Mouse (Mus musculus) E14TG2a.4 (cell line): Measurements from ENCODE around the gene Gstm5.

ENCODE experiments used
- CTCF ChIP-seq: conservative IDR thresholded peaks from 2 replicates; pipeline ENCODE4 v1.5.1; 2014; ENCODE audit warnings: low read length
- POU5F1 ChIP-seq: IDR thresholded peaks from 2 replicates; pipeline ENCODE4 v1.6.1; 2014; ENCODE audit warnings: low read length, borderline replicate concordance

DNA sequence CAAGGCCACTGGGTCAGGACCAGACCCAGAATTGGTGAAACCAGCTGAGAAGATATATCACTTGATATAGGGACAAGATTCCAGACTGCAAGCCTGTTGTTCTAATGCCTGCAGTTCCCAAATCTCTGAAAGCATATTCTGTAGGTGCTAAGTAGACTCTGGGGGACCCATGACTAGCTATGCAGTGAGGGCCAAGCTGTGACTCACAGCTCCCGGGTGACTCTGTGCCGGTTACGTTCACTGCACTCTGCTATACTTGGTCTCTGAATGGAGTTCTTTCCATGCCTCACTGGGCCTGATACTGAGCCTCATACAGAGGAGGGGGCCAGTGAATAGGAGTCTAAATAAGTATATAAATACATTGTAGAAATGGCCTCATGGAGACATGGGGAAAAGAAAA lies 32.2 kb downstream of the Gstm5 start:
- TF ChIP-seq CTCF (no peak), POU5F1 (no peak)
